ENCODE assay signal across 29 mouse cellular contexts in genomic region chr1:73064336-73064735, GRCm38 (mm10). TPM values are rescaled to one million over a fixed set of nuclear protein-coding genes. Genes with fewer than 3 reads are reported as not detected.
DNase-seq lines count a peak whose midpoint lies in the region; ATAC-seq and TF ChIP-seq lines count a peak whose summit lies in the region.
"Had no signal": no experiment of that assay in that cellular context is flagged by ENCODE, and none has a peak within 500 bp of the region (broad histone marks: within the 10 kb centered on the region; RNA-seq: fewer than 3 reads in every experiment).

No protein-coding gene starts in this region.

- no peak overlapping the region for H3K4me2 ChIP-seq in hindbrain, embryonic 11.5 days (replicated peaks; ENCODE audit: low read depth, low read length)
- H3K4me2 ChIP-seq: forebrain, embryonic 13.5 days; heart, embryonic 13.5 days; hindbrain, embryonic 13.5 days; kidney, embryonic 15.5 days; limb, embryonic 15.5 days; lung, embryonic 14.5 days had no signal

- H3K4me3 ChIP-seq in hindbrain, embryonic 10.5 days, result no peak overlapping the region
- H3K4me3 ChIP-seq in hindbrain, embryonic 11.5 days (ENCODE audit: low read depth, low read length), result no peak overlapping the region
- no peak overlapping the region for H3K4me3 ChIP-seq in left cerebral cortex, adult 2 months
- H3K4me3 ChIP-seq: forebrain, embryonic 13.5 days; heart, embryonic 13.5 days; hindbrain, embryonic 13.5 days; kidney, embryonic 15.5 days; limb, embryonic 15.5 days had no signal

- H3K36me3 ChIP-seq in hindbrain, embryonic 10.5 days, result no peaks in the 10 kb centered on the region
- no peaks in the 10 kb centered on the region for H3K36me3 ChIP-seq in hindbrain, embryonic 11.5 days (ENCODE audit: control insufficient read depth, insufficient read depth, low read length)
- H3K36me3 ChIP-seq: heart, embryonic 13.5 days; hindbrain, embryonic 13.5 days; kidney, embryonic 15.5 days; limb, embryonic 15.5 days had no signal

- no peak for TF ChIP-seq CTCF in left cerebral cortex, adult 2 months (IDR thresholded peaks at IDR 0.05)

- 0 out of 2 replicates have a peak overlapping the region, but pooled peaks have one; percentile 16 for H3K27ac ChIP-seq in hindbrain, embryonic 10.5 days
- no peak overlapping the region for H3K27ac ChIP-seq in hindbrain, embryonic 11.5 days (ENCODE audit: low read depth, low read length)
- no peak overlapping the region for H3K27ac ChIP-seq in left cerebral cortex, adult 2 months
- H3K27ac ChIP-seq: forebrain, embryonic 13.5 days; heart, embryonic 13.5 days; hindbrain, embryonic 13.5 days; kidney, embryonic 15.5 days; limb, embryonic 15.5 days; liver, embryonic 14.5 days had no signal

- WGBS in hindbrain, embryonic 10.5 days, result 62% methylated on average over 3 of the region's 3 CpGs
- 54% methylated on average over 3 of the region's 3 CpGs for WGBS in hindbrain, embryonic 11.5 days

- H3K4me1 ChIP-seq in hindbrain, embryonic 10.5 days (replicated peaks), result peaks cover 29% of the 10 kb centered on the region
- no peaks in the 10 kb centered on the region for H3K4me1 ChIP-seq in hindbrain, embryonic 11.5 days (replicated peaks; ENCODE audit: control insufficient read depth, insufficient read depth, low read length)
- H3K4me1 ChIP-seq: heart, embryonic 13.5 days; kidney, embryonic 15.5 days had no signal

- intact Hi-C loops in left cerebral cortex, adult 2 months (cut with DNase I), result no loop called here

- no peaks in the 10 kb centered on the region for H3K27me3 ChIP-seq in hindbrain, embryonic 10.5 days (ENCODE audit: insufficient read depth, poor library complexity, severe bottlenecking)
- no peaks in the 10 kb centered on the region for H3K27me3 ChIP-seq in hindbrain, embryonic 11.5 days (ENCODE audit: control insufficient read depth, insufficient read depth, low read length)
- H3K27me3 ChIP-seq: forebrain, embryonic 13.5 days; heart, embryonic 13.5 days; hindbrain, embryonic 13.5 days; kidney, embryonic 15.5 days; limb, embryonic 15.5 days had no signal

- no peak overlapping the region for H3K9ac ChIP-seq in hindbrain, embryonic 11.5 days (ENCODE audit: low read depth, low read length)
- H3K9ac ChIP-seq: forebrain, embryonic 13.5 days; heart, embryonic 13.5 days; hindbrain, embryonic 13.5 days; kidney, embryonic 15.5 days; limb, embryonic 15.5 days; liver, embryonic 14.5 days; lung, embryonic 14.5 days had no signal

- ATAC-seq in hindbrain, embryonic 11.5 days (ENCODE audit: low FRiP score), result no peak
- ATAC-seq: activated CD4-positive, CD25-positive, alpha-beta regulatory T cell, adult 4 months; forebrain, embryonic 13.5 days had no signal

- H3K9me3 ChIP-seq in hindbrain, embryonic 10.5 days, result no peaks in the 10 kb centered on the region
- no peaks in the 10 kb centered on the region for H3K9me3 ChIP-seq in hindbrain, embryonic 11.5 days (ENCODE audit: control insufficient read depth, low read length)
- H3K9me3 ChIP-seq: forebrain, embryonic 13.5 days; heart, embryonic 13.5 days; hindbrain, embryonic 13.5 days; kidney, embryonic 15.5 days; limb, embryonic 15.5 days had no signal

- DNase-seq in hindbrain, embryonic 10.5 days (ENCODE audit: low spot score), result no peak
- no peak for DNase-seq in hindbrain, embryonic 11.5 days (ENCODE audit: low spot score)
- DNase-seq in right cerebral cortex, adult 18-20 months, result peak; percentile 36
- DNase-seq in right cerebral cortex, postnatal 14 days, result no peak
- DNase-seq in left cerebral cortex, adult 2 months (ENCODE audit: extremely low spot score in 1 of 2, low spot score in 2 of 2), result peak; percentile 13 to 22
- no peak for DNase-seq in thymus, postnatal 4 days
- no peak for DNase-seq in cerebellum, postnatal 4 days (ENCODE audit: low spot score in 2 of 2)
- DNase-seq: adrenal gland, adult 8-10 months; cerebellum, adult 2 months; cerebellum, postnatal 25 days; heart, postnatal 14 days; kidney, adult 11 months; kidney, postnatal 36 days; lung, embryonic 14.5 days; lung, postnatal 4 days; thymus, postnatal 25 days had no signal

RNA-seq across cellular contexts. Expression of gene Tnp1, which starts 48.6 kb away (rescaled TPM):
- polyA plus RNA-seq in hindbrain, embryonic 10.5 days (2016; fragmentation: Nextera tagmentation; extraction: Ambion mirVana), result not detected in 2 replicates
- polyA plus RNA-seq in hindbrain, embryonic 11.5 days (2014; fragmentation: Nextera tagmentation; extraction: Ambion mirVana), result not detected in 2 replicates
- not detected for total RNA-seq in left cerebral cortex, adult 2 months (2021)
- total RNA-seq: adrenal gland, adult 8-10 months; gastrocnemius, adult 8-10 months; heart, postnatal 14 days; left cerebral cortex, adult 8-10 months; midbrain, postnatal 0 days had no signal
- polyA plus RNA-seq: activated CD4-positive, CD25-positive, alpha-beta regulatory T cell, adult 4 months; cerebellum, adult 2 months; embryonic facial prominence, embryonic 14.5 days; forebrain, embryonic 13.5 days; heart, embryonic 13.5 days; hindbrain, embryonic 13.5 days; kidney, embryonic 15.5 days; limb, embryonic 15.5 days; liver, embryonic 14.5 days; lung, embryonic 14.5 days; midbrain, postnatal 0 days; neural tube, embryonic 14.5 days; spleen, adult 2 months had no signal

Comparison
In these comparisons a context has a peak if more than half of its experiments do, and no peak if none do; other contexts are left out.
1. DNase-seq: peak in right cerebral cortex, adult 18-20 months (single experiment) and left cerebral cortex, adult 2 months (2 of 2); none in hindbrain, embryonic 10.5 days (single experiment), hindbrain, embryonic 11.5 days (single experiment), right cerebral cortex, postnatal 14 days (single experiment), thymus, postnatal 4 days (single experiment) and cerebellum, postnatal 4 days (0 of 2).